Mouse (Mus musculus): ENCODE data around the gene Il2rb.

DNA sequence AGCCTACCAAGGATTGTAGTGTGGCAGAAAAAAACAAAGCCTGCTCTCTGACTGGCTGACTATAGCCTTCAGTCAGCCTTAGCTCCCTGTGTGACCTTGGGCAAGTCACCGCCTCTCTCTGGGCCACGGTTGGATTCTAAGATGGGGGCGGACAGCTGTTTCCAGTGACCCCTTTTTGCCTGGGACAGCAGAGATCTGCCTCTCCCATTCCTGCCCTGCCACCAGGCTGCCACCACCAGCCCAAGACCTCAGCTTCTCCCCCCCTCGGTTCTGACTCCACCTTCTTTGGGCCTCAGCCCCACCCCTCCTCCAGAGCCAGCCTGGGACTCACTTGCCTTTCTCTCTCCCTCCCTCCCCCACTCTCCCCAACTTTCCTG, 57.1 kb downstream of the Il2rb start:
- TF ChIP-seq CTCF (IDR thresholded peaks at IDR 0.05; ENCODE audit: low read depth), result no peak
- no peak for TF ChIP-seq EP300 (IDR thresholded peaks at IDR 0.05; ENCODE audit: low read depth)

Measured in liver, embryonic 14.5 days (tissue).